Mouse (Mus musculus): ENCODE measurements around the gene Ran. TPM values are rescaled to one million over a fixed set of nuclear protein-coding genes. Genes with fewer than 3 reads are reported as not detected.

The Ran gene
- polyA plus RNA-seq, 1 experiment from 2014 or later = 437 TPM

GRCm38 (mm10) chr5:129065301-129065700, 45.4 kb downstream of the Ran start:
- no peak overlapping the region for H3K27ac ChIP-seq (replicated peaks)
- H3K4me2 ChIP-seq (replicated peaks) = no peak overlapping the region
- H3K4me1 ChIP-seq = peaks cover 10% of the 10 kb centered on the region
- no peaks in the 10 kb centered on the region for H3K9me3 ChIP-seq (replicated peaks)
- H3K4me3 ChIP-seq (replicated peaks) = no peak overlapping the region
- WGBS = 76% methylated on average over 12 of the region's 12 CpGs
- no peaks in the 10 kb centered on the region for H3K36me3 ChIP-seq
- no peaks in the 10 kb centered on the region for H3K27me3 ChIP-seq
- ATAC-seq (ENCODE audit: insufficient number of reproducible peaks, low FRiP score, low TSS enrichment, low read depth) = no peak
- no peak overlapping the region for H3K9ac ChIP-seq

- Histone ChIP-seq H3K9me3 (replicated peaks) (no peaks in the 10 kb centered on the region), H3K4me3 (replicated peaks) (no peak overlapping the region), H3K4me1 (peaks cover 10% of the 10 kb centered on the region), H3K4me2 (replicated peaks) (no peak overlapping the region), H3K27me3 (no peaks in the 10 kb centered on the region), H3K9ac (no peak overlapping the region), H3K36me3 (no peaks in the 10 kb centered on the region), H3K27ac (replicated peaks) (no peak overlapping the region)
- no peak for ATAC-seq (ENCODE audit: insufficient number of reproducible peaks, low FRiP score, low TSS enrichment, low read depth)
- 73% methylated on average over 9 of the region's 9 CpGs for WGBS
Measured at GRCm38 (mm10) chr5:129065946-129066345, 46.1 kb downstream of the Ran start.

- H3K27me3 ChIP-seq = no peaks in the 10 kb centered on the region
- 85% methylated on average over 8 of the region's 8 CpGs for WGBS
- no peak overlapping the region for H3K4me2 ChIP-seq (replicated peaks)
- H3K36me3 ChIP-seq = no peaks in the 10 kb centered on the region
- no peak overlapping the region for H3K4me3 ChIP-seq (replicated peaks)
- ATAC-seq (ENCODE audit: insufficient number of reproducible peaks, low FRiP score, low TSS enrichment, low read depth) = no peak
- no peak overlapping the region for H3K27ac ChIP-seq (replicated peaks)
- H3K4me1 ChIP-seq = peaks cover 12% of the 10 kb centered on the region
- no peaks in the 10 kb centered on the region for H3K9me3 ChIP-seq (replicated peaks)
- H3K9ac ChIP-seq = no peak overlapping the region
Measured at GRCm38 (mm10) chr5:129066541-129067230, 46.8 kb downstream of the Ran start.

GRCm38 (mm10) chr5:129067231-129067834, 47.5 kb downstream of the Ran start:
- H3K4me1 ChIP-seq = peaks cover 18% of the 10 kb centered on the region
- no peak overlapping the region for H3K27ac ChIP-seq (replicated peaks)
- H3K4me3 ChIP-seq (replicated peaks) = no peak overlapping the region
- no peak for ATAC-seq (ENCODE audit: insufficient number of reproducible peaks, low FRiP score, low TSS enrichment, low read depth)
- no peaks in the 10 kb centered on the region for H3K36me3 ChIP-seq
- H3K9me3 ChIP-seq (replicated peaks) = no peaks in the 10 kb centered on the region
- WGBS = 72% methylated on average over 13 of the region's 13 CpGs
- H3K4me2 ChIP-seq (replicated peaks) = no peak overlapping the region
- no peaks in the 10 kb centered on the region for H3K27me3 ChIP-seq
- no peak overlapping the region for H3K9ac ChIP-seq

GRCm38 (mm10) chr5:129071761-129072280, 52.0 kb downstream of the Ran start:
- H3K4me1 ChIP-seq = peaks cover 8% of the 10 kb centered on the region
- no peak overlapping the region for H3K4me2 ChIP-seq (replicated peaks)
- no peak for ATAC-seq (ENCODE audit: insufficient number of reproducible peaks, low FRiP score, low TSS enrichment, low read depth)
- 54% methylated on average over 14 of the region's 14 CpGs for WGBS
- H3K36me3 ChIP-seq = no peaks in the 10 kb centered on the region
- H3K9ac ChIP-seq = no peak overlapping the region
- H3K4me3 ChIP-seq (replicated peaks) = no peak overlapping the region
- H3K9me3 ChIP-seq (replicated peaks) = no peaks in the 10 kb centered on the region
- H3K27ac ChIP-seq (replicated peaks) = peak overlapping the region; percentile 45; the same call in 1 of the 2 replicates
- H3K27me3 ChIP-seq = no peaks in the 10 kb centered on the region

- Histone ChIP-seq H3K27ac (replicated peaks) (no peak overlapping the region), H3K4me2 (replicated peaks) (no peak overlapping the region), H3K36me3 (no peaks in the 10 kb centered on the region), H3K9me3 (replicated peaks) (no peaks in the 10 kb centered on the region), H3K4me3 (replicated peaks) (no peak overlapping the region), H3K4me1 (peaks cover 8% of the 10 kb centered on the region), H3K9ac (no peak overlapping the region), H3K27me3 (no peaks in the 10 kb centered on the region)
- WGBS = 67% methylated on average over 6 of the region's 6 CpGs
- ATAC-seq (ENCODE audit: insufficient number of reproducible peaks, low FRiP score, low TSS enrichment, low read depth) = no peak
Measured at GRCm38 (mm10) chr5:129073404-129073803, 53.5 kb downstream of the Ran start.

Other genes with a start within 250 kb of the Ran start
- 0.17 and 0.34 TPM in 2 replicates for gene Rimbp2, start 66.6 kb upstream of the Ran start, polyA plus RNA-seq (2015; fragmentation: Nextera tagmentation; extraction: Ambion mirVana)
- gene Stx2, start 11.5 kb upstream of the Ran start, polyA plus RNA-seq (2015; fragmentation: Nextera tagmentation; extraction: Ambion mirVana) = 32.7 and 34.9 TPM in 2 replicates
- 2.8 and 3.4 TPM in 2 replicates for gene Adgrd1, start 76.7 kb downstream of the Ran start, polyA plus RNA-seq (2015; fragmentation: Nextera tagmentation; extraction: Ambion mirVana)